Mouse (Mus musculus) embryonic facial prominence, embryonic 14.5 days (tissue): ENCODE results near the gene Olfr66. TPM values are rescaled to one million over a fixed set of nuclear protein-coding genes. Genes with fewer than 3 reads are reported as not detected.
A peak's percentile ranks its signal among the peaks of the same experiment; 100 is the strongest.

Source experiments
- ATAC-seq: fragments of 200-750 bp; cut with Nextera tagmentation; 2 replicates; pipeline ENCODE4 v1.8.0; 2017; ENCODE audit warnings: low read depth, moderate number of reproducible peaks, moderate TSS enrichment
- DNase-seq: peaks from one replicate; pipeline ENCODE4 v3.0.0-alpha.2; 2015; ENCODE audit warnings: low spot score
- H3K27ac ChIP-seq: fragments of 300-500 bp; sonication (generic); replicated peaks from 2 replicates; pipeline ENCODE4 v1.5.1; 2014; ENCODE audit warnings: low read depth, mild to moderate bottlenecking, low read length, moderate library complexity
- H3K27me3 ChIP-seq: fragments of 300-500 bp; sonication (generic); replicated peaks from 2 replicates; pipeline ENCODE4 v1.6.1; 2014; ENCODE audit warnings: low read length; ENCODE audit not compliant: control insufficient read depth, insufficient read depth
- H3K36me3 ChIP-seq: fragments of 300-500 bp; sonication (generic); 2 replicates; pipeline ENCODE4 v1.6.1; 2014; ENCODE audit warnings: low read length, mixed read lengths; ENCODE audit not compliant: control insufficient read depth, insufficient read depth
- H3K4me1 ChIP-seq: fragments of 300-500 bp; sonication (generic); 2 replicates; pipeline ENCODE4 v1.6.1; 2014; ENCODE audit warnings: antibody characterized with exemption, low read length; ENCODE audit not compliant: control insufficient read depth, insufficient read depth
- H3K4me2 ChIP-seq: fragments of 300-500 bp; sonication (generic); 2 replicates; pipeline ENCODE4 v1.6.1; 2014; ENCODE audit warnings: low read depth, mild to moderate bottlenecking, low read length, moderate library complexity, mixed read lengths
- H3K4me3 ChIP-seq: fragments of 300-500 bp; sonication (generic); 2 replicates; pipeline ENCODE4 v1.5.1; 2014; ENCODE audit warnings: low read depth, mild to moderate bottlenecking, low read length
- H3K9ac ChIP-seq: fragments of 300-500 bp; sonication (generic); 2 replicates; pipeline ENCODE4 v1.6.1; 2014; ENCODE audit warnings: low read depth, mild to moderate bottlenecking, low read length, moderate library complexity, mixed read lengths
- H3K9me3 ChIP-seq: fragments of 300-500 bp; sonication (generic); 2 replicates; pipeline ENCODE4 v1.6.1; 2016; ENCODE audit warnings: low read length; ENCODE audit not compliant: control insufficient read depth
- WGBS: fragments of 180-500 bp; shearing (Covaris S2); extraction: QIAGEN DNeasy Blood & Tissue Kit; methylation state at CpG from one replicate; pipeline ENCODE4 v1.1.7; 2014; 5-methylcytosine and 5-hydroxymethylcytosine counted together
- polyA plus RNA-seq: library from polyadenylated mRNA; unstranded; fragments of >200 nt; fragmentation: Nextera tagmentation; extraction: Ambion mirVana; gene quantifications from 2 replicates; pipeline ENCODE4 v1.2.1, GENCODE M21; 2014

Gene Olfr66
- polyA plus RNA-seq, 1 experiment from 2014 or later: not detected

GRCm38 (mm10) chr7:103874451-103874850 is 11.6 kb downstream of the Olfr66 start:
- no peaks in the 10 kb centered on the region for H3K27me3 ChIP-seq
- no peaks in the 10 kb centered on the region for H3K36me3 ChIP-seq
- H3K4me3 ChIP-seq: no peak overlapping the region
- H3K4me1 ChIP-seq: no peaks in the 10 kb centered on the region
- no peak overlapping the region for H3K4me2 ChIP-seq
- H3K27ac ChIP-seq: no peak overlapping the region
- ATAC-seq: no peak
- no peak for DNase-seq
- H3K9me3 ChIP-seq: no peaks in the 10 kb centered on the region
- WGBS: 48% methylated on average over 5 of the region's 5 CpGs
- no peak overlapping the region for H3K9ac ChIP-seq

DNA sequence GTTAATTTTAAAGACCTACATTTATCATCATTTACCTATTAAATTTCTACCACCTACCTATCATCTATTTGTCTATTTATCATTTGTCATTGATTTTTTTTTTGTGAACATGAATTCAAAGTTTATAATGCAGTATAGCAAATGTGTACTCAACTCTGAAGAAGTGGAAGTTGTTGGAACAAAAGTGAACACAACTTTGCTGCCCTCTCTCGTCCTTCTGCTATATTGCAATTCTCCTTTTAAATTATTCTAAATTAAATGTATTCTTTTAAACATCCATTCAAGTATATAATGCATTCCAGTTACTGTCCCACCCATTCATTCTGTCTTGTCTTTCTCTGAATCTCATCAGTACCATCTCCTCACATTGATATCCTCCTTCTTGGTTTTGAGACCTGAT is 13.0 kb downstream of the Olfr66 start:
- Histone ChIP-seq H3K27me3 (no peaks in the 10 kb centered on the region), H3K4me3 (no peak overlapping the region), H3K4me2 (no peak overlapping the region), H3K9me3 (no peaks in the 10 kb centered on the region), H3K4me1 (no peaks in the 10 kb centered on the region), H3K36me3 (no peaks in the 10 kb centered on the region), H3K9ac (no peak overlapping the region), H3K27ac (no peak overlapping the region)
- ATAC-seq: no peak
- DNase-seq: peak; percentile 5
- WGBS: 4% methylated on average over 1 of the region's 1 CpGs

GRCm38 (mm10) chr7:103870667-103871066 is 15.4 kb downstream of the Olfr66 start:
- Histone ChIP-seq H3K27ac (no peak overlapping the region), H3K9me3 (no peaks in the 10 kb centered on the region), H3K4me3 (no peak overlapping the region), H3K27me3 (no peaks in the 10 kb centered on the region), H3K9ac (no peak overlapping the region), H3K36me3 (no peaks in the 10 kb centered on the region), H3K4me2 (no peak overlapping the region), H3K4me1 (no peaks in the 10 kb centered on the region)
- no peak for DNase-seq
- no peak for ATAC-seq

DNA sequence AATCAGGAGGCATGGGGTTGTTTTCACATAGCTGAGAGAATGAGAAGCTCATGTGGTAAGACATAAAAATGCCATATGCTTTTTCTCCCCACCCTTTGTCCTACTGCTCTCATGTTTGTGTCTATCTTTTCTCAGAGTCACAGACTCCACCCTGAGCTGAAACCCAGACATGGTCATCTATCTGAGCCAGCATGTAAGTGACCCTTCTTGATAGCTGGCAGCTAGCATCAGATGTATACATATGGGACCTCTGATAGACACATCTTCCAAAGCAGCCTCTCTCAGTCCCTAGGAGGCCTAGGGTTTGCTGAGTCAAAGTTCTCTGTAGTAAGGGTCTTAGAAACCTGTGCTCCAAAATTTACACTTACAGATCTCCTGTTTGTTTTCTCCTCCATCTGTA is 20.3 kb downstream of the Olfr66 start:
- Histone ChIP-seq H3K9me3 (no peaks in the 10 kb centered on the region), H3K36me3 (no peaks in the 10 kb centered on the region), H3K9ac (no peak overlapping the region), H3K27me3 (no peaks in the 10 kb centered on the region), H3K4me3 (no peak overlapping the region), H3K4me2 (no peak overlapping the region), H3K4me1 (no peaks in the 10 kb centered on the region), H3K27ac (no peak overlapping the region)
- no peak for ATAC-seq
- DNase-seq: no peak

GRCm38 (mm10) chr7:103861531-103861930 is 24.5 kb downstream of the Olfr66 start:
- Histone ChIP-seq H3K4me3 (no peak overlapping the region), H3K4me2 (no peak overlapping the region), H3K27me3 (no peaks in the 10 kb centered on the region), H3K9ac (no peak overlapping the region), H3K4me1 (no peaks in the 10 kb centered on the region), H3K27ac (no peak overlapping the region), H3K36me3 (no peaks in the 10 kb centered on the region), H3K9me3 (no peaks in the 10 kb centered on the region)
- WGBS: 78% methylated on average over 3 of the region's 3 CpGs
- DNase-seq (no peak), ATAC-seq (no peak)

GRCm38 (mm10) chr7:103860855-103861254 is 25.2 kb downstream of the Olfr66 start:
- Histone ChIP-seq H3K9ac (no peak overlapping the region), H3K4me3 (no peak overlapping the region), H3K27ac (no peak overlapping the region), H3K9me3 (no peaks in the 10 kb centered on the region), H3K4me2 (no peak overlapping the region), H3K36me3 (no peaks in the 10 kb centered on the region), H3K27me3 (no peaks in the 10 kb centered on the region), H3K4me1 (no peaks in the 10 kb centered on the region)
- 40% methylated on average over 1 of the region's 1 CpGs for WGBS
- no peak for ATAC-seq
- DNase-seq: peak; percentile 7

DNA sequence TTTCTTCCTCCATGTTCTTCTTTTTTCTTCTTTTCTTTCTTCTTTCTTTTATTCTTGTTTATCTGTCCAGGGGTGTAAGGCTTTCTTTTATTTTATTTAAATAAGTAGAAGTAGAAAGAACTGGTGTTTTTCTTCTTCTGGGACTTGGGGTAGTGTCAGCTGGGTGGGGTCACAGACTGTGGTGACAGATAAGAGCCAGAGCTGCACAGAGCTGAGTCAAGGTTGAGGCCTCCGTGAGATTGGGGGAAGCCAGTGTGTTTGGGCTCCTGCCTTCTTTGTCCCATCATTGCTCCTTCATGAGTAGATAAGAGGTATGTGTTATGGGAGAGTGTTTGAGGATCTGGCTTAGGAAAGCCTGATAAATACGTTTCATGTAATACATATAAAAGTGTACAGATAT is 27.0 kb downstream of the Olfr66 start:
- no peak overlapping the region for H3K27ac ChIP-seq
- ATAC-seq: no peak
- no peaks in the 10 kb centered on the region for H3K9me3 ChIP-seq
- WGBS: 63% methylated on average over 2 of the region's 2 CpGs
- no peaks in the 10 kb centered on the region for H3K27me3 ChIP-seq
- no peak overlapping the region for H3K4me3 ChIP-seq
- no peaks in the 10 kb centered on the region for H3K4me1 ChIP-seq
- H3K9ac ChIP-seq: no peak overlapping the region
- H3K36me3 ChIP-seq: no peaks in the 10 kb centered on the region
- H3K4me2 ChIP-seq: no peak overlapping the region
- no peak for DNase-seq

DNA sequence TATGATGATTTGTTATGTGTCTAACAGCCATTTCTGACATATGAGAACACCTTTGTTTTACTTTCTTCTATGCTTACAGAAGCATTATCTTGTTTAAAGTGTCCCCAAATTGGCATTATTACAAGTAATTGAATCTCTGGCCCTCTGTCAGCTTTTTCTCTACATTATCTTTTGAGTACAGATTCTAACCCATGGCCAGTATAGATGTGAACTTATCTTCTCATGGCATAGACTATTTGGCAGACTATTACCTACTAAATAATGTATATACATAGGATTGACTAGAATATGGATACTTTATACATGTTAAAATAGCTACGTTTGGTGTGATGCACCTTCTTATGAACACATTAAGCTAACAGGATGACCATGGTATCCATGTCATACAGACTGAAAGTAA is 31.4 kb downstream of the Olfr66 start:
- Histone ChIP-seq H3K9me3 (no peaks in the 10 kb centered on the region), H3K36me3 (no peaks in the 10 kb centered on the region), H3K9ac (no peak overlapping the region), H3K4me3 (no peak overlapping the region), H3K27me3 (no peaks in the 10 kb centered on the region), H3K4me2 (no peak overlapping the region), H3K27ac (no peak overlapping the region), H3K4me1 (no peaks in the 10 kb centered on the region)
- ATAC-seq (no peak), DNase-seq (no peak)
- WGBS: 69% methylated on average over 1 of the region's 1 CpGs

GRCm38 (mm10) chr7:103853090-103853489 is 33.0 kb downstream of the Olfr66 start, which contains the start of gene Hbb-y:
Hbb-y (minus strand) TSS chr7:103853216.
- no peak within 1 kb of the TSS for H3K9ac ChIP-seq
- ATAC-seq (no peak), DNase-seq (no peak)
- no peaks in the 10 kb centered on the region for H3K27me3 ChIP-seq
- no peak within 1 kb of the TSS for H3K4me3 ChIP-seq
- H3K4me2 ChIP-seq: no peak within 1 kb of the TSS
- H3K4me1 ChIP-seq: no peaks in the 10 kb centered on the region
- H3K36me3 ChIP-seq: no peaks in the 10 kb centered on the region
- no peak within 1 kb of the TSS for H3K27ac ChIP-seq
- no peaks in the 10 kb centered on the region for H3K9me3 ChIP-seq
- WGBS: 57% methylated on average over 2 of the region's 2 CpGs
